Mouse (Mus musculus) hindbrain, embryonic 11.5 days (tissue): ENCODE measurements around the gene Anapc16. TPM values are rescaled to one million over a fixed set of nuclear protein-coding genes. Genes with fewer than 3 reads are reported as not detected.
"Not testable (repeated sequence)": the region's sequence is repeated elsewhere in the genome, so short reads cannot be mapped to it uniquely, and the experiment has no call there.

ENCODE experiments used
- ATAC-seq: fragments of 200-750 bp; cut with Nextera tagmentation; 2 replicates; pipeline ENCODE4 v1.8.0; 2017; ENCODE audit warnings: mild to moderate bottlenecking, moderate TSS enrichment, moderate library complexity; ENCODE audit not compliant: low FRiP score
- DNase-seq: peaks from one replicate; pipeline ENCODE4 v3.0.0-alpha.2; 2015; ENCODE audit warnings: low spot score
- H3K27ac ChIP-seq: fragments of 300-500 bp; sonication (generic); 2 replicates; pipeline ENCODE4 v1.5.1; 2014; ENCODE audit warnings: mild to moderate bottlenecking, low read depth, low read length
- H3K27me3 ChIP-seq: fragments of 300-500 bp; sonication (generic); 2 replicates; pipeline ENCODE4 v1.6.1; 2014; ENCODE audit warnings: mild to moderate bottlenecking, low read length, moderate library complexity, mixed read lengths; ENCODE audit not compliant: control insufficient read depth, insufficient read depth
- H3K36me3 ChIP-seq: fragments of 300-500 bp; sonication (generic); 2 replicates; pipeline ENCODE4 v1.6.1; 2014; ENCODE audit warnings: mild to moderate bottlenecking, low read length, moderate library complexity, mixed read lengths; ENCODE audit not compliant: control insufficient read depth, insufficient read depth
- H3K4me1 ChIP-seq: fragments of 300-500 bp; sonication (generic); replicated peaks from 2 replicates; pipeline ENCODE4 v1.6.1; 2014; ENCODE audit warnings: low read length, mixed read lengths; ENCODE audit not compliant: control insufficient read depth, insufficient read depth
- H3K4me2 ChIP-seq: fragments of 300-500 bp; sonication (generic); replicated peaks from 2 replicates; pipeline ENCODE4 v1.6.1; 2014; ENCODE audit warnings: mild to moderate bottlenecking, low read depth, low read length
- H3K4me3 ChIP-seq: fragments of 300-500 bp; sonication (generic); 2 replicates; pipeline ENCODE4 v1.5.1; 2014; ENCODE audit warnings: low read depth, low read length
- H3K9ac ChIP-seq: fragments of 300-500 bp; sonication (generic); 2 replicates; pipeline ENCODE4 v1.6.1; 2014; ENCODE audit warnings: low read depth, low read length
- H3K9me3 ChIP-seq: fragments of 300-500 bp; sonication (generic); 2 replicates; pipeline ENCODE4 v1.6.1; 2016; ENCODE audit warnings: low read length; ENCODE audit not compliant: control insufficient read depth
- WGBS: fragments of 180-500 bp; shearing (Covaris S2); extraction: QIAGEN DNeasy Blood & Tissue Kit; methylation state at CpG from one replicate; pipeline ENCODE4 v1.1.7; 2014; 5-methylcytosine and 5-hydroxymethylcytosine counted together
- polyA plus RNA-seq: library from polyadenylated mRNA; unstranded; fragments of >200 nt; fragmentation: Nextera tagmentation; extraction: Ambion mirVana; gene quantifications from 2 replicates; pipeline ENCODE4 v1.2.1, GENCODE M21; 2014

Anapc16 gene
- polyA plus RNA-seq, 1 experiment from 2014 or later, result 115 TPM

- H3K9me3 ChIP-seq, result no peaks in the 10 kb centered on the region
- 97% methylated on average over 3 of the region's 3 CpGs for WGBS
- H3K27ac ChIP-seq, result no peak overlapping the region
- H3K4me3 ChIP-seq, result no peak overlapping the region
- no peaks in the 10 kb centered on the region for H3K27me3 ChIP-seq
- H3K4me2 ChIP-seq, result no peak overlapping the region
- DNase-seq (no peak), ATAC-seq (no peak)
- H3K4me1 ChIP-seq, result no peaks in the 10 kb centered on the region
- H3K36me3 ChIP-seq, result no peaks in the 10 kb centered on the region
- no peak overlapping the region for H3K9ac ChIP-seq
These were observed 6.2 kb upstream of the Anapc16 start for GRCm38 (mm10) chr10:60009115-60009514.

GRCm38 (mm10) chr10:60005264-60005663 lies 2.3 kb upstream of the Anapc16 start:
- H3K27me3 ChIP-seq, result no peaks in the 10 kb centered on the region
- no peaks in the 10 kb centered on the region for H3K9me3 ChIP-seq
- H3K9ac ChIP-seq, result no peak overlapping the region
- WGBS, result 61% methylated on average over 2 of the region's 2 CpGs
- no peak overlapping the region for H3K4me3 ChIP-seq
- 0 out of 2 replicates have a peak, but pooled peaks cover 4% of the 10 kb centered on the region for H3K4me1 ChIP-seq
- H3K27ac ChIP-seq, result no peak overlapping the region
- no peak overlapping the region for H3K4me2 ChIP-seq
- ATAC-seq (no peak), DNase-seq (peak; percentile 27)
- no peaks in the 10 kb centered on the region for H3K36me3 ChIP-seq

DNA sequence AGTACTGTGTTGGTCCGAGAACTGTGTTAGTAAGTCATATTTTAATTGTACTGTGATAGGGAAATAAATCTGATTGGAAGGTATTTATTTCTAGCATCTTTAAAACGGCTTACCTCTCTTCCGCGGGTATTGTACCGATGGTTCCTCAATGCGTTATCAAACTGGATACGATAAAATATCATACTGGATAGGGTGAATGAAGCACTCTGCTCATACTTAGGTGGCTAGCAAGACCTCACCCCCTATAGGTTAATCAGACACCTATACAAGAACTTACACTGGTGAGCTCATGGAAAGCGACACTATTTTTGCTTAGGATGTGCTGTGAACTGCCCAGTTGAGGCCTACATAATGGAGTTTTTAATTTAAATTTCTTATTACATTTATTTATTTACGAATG lies 912 bp upstream of the Anapc16 start:
- WGBS, result 77% methylated on average over 9 of the region's 9 CpGs
- ATAC-seq (no peak), DNase-seq (peak; percentile 11)
- H3K9ac ChIP-seq, result peak overlapping the region; percentile 76
- 0 out of 2 replicates have a peak, but pooled peaks cover 4% of the 10 kb centered on the region for H3K4me1 ChIP-seq
- H3K27ac ChIP-seq, result peak overlapping the region; percentile 94
- H3K4me3 ChIP-seq, result peak overlapping the region; percentile 72; the same call in 1 of the 2 replicates
- no peaks in the 10 kb centered on the region for H3K9me3 ChIP-seq
- H3K4me2 ChIP-seq, result peak overlapping the region; percentile 84
- H3K36me3 ChIP-seq, result no peaks in the 10 kb centered on the region
- no peaks in the 10 kb centered on the region for H3K27me3 ChIP-seq

DNA sequence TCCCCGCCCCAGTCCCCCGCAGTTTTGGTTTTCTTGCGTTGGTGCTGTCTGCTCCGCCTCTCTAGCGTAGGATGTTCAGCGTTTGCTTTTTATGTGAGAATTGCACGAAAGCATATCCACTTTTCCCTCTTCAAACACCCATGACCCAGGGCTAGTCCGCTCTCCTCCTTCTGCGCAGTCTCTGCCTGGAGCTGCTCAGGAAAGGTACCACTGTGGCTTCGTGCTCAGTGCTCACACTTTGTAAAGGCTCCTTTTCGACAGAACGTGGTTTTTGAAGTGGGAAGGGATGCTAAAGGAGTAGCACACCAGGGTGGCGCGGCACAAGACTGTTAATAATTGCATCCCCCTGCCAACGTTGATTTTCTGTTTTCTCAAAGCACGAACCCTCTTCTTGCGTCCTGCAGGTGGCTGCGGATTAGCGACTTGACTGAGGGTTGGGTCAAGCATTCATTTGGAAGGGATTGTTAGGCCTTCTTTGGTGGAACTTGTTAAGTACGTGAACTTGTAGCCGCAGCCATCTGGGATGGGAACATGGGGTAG lies 348 bp upstream of the Anapc16 start:
- Histone ChIP-seq H3K9me3 (no peaks in the 10 kb centered on the region), H3K27me3 (no peaks in the 10 kb centered on the region), H3K4me3 (peak overlapping the region; percentile 72), H3K36me3 (no peaks in the 10 kb centered on the region), H3K4me2 (peak overlapping the region; percentile 84), H3K9ac (peak overlapping the region; percentile 76), H3K4me1 (0 out of 2 replicates have a peak, but pooled peaks cover 4% of the 10 kb centered on the region), H3K27ac (peak overlapping the region; percentile 94)
- ATAC-seq, result no peak; the same call in 1 of the 2 replicates
- no peak for DNase-seq
- 2% methylated on average over 21 of the region's 21 CpGs for WGBS

DNA sequence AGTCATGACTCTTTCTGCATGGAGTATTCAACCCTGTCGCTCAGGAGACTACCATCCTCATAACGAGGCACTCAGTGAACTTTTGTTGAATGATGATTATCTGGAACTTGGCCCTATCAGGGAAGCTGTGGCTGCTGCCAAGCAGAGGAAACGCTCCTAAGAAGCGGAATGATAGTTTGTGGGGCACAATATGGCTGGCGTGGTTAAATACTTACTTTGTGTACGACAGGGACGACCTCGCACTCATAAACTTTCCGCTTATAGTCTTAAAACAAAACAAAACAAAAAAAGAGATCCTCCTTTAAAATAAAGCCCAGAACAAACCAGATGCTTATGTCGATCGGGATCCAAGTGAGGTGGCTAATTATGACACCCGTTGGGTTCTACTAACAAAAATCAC lies 732 bp downstream of the Anapc16 start:
- peak overlapping the region; percentile 84 for H3K4me2 ChIP-seq
- peak overlapping the region; percentile 76 for H3K9ac ChIP-seq
- 7% methylated on average over 12 of the region's 12 CpGs for WGBS
- 0 out of 2 replicates have a peak, but pooled peaks cover 4% of the 10 kb centered on the region for H3K4me1 ChIP-seq
- peak overlapping the region; percentile 94 for H3K27ac ChIP-seq
- no peaks in the 10 kb centered on the region for H3K36me3 ChIP-seq
- no peak for ATAC-seq
- H3K4me3 ChIP-seq, result peak overlapping the region; percentile 72
- no peaks in the 10 kb centered on the region for H3K9me3 ChIP-seq
- DNase-seq, result no peak
- no peaks in the 10 kb centered on the region for H3K27me3 ChIP-seq

DNA sequence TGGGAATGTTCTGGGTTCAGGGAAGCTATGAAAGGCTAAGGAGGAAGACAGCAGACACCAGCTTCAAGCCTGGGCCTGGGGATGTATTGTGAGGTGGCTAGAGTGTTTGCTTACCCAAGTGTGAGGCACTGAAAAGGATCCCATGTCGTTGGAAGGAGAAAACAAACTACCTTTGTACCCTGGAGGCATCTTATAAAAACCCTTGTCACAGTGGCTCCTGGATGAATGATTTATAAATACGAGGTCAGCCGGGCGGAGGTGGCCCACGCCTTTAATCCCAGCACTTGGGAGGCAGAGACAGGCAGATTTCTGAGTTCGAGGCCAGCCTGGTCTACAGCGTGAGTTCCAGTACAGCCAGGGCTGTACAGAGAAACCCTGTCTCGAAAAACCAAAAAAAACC lies 1.3 kb downstream of the Anapc16 start:
- not testable (repeated sequence) for H3K27me3 ChIP-seq, ATAC-seq, H3K27ac ChIP-seq, H3K9me3 ChIP-seq, DNase-seq, H3K36me3 ChIP-seq, H3K4me1 ChIP-seq, H3K9ac ChIP-seq
- peak overlapping the region; percentile 72 for H3K4me3 ChIP-seq
- 84% methylated on average over 8 of the region's 8 CpGs for WGBS
- peak overlapping the region; percentile 84; the same call in 1 of the 2 replicates for H3K4me2 ChIP-seq

DNA sequence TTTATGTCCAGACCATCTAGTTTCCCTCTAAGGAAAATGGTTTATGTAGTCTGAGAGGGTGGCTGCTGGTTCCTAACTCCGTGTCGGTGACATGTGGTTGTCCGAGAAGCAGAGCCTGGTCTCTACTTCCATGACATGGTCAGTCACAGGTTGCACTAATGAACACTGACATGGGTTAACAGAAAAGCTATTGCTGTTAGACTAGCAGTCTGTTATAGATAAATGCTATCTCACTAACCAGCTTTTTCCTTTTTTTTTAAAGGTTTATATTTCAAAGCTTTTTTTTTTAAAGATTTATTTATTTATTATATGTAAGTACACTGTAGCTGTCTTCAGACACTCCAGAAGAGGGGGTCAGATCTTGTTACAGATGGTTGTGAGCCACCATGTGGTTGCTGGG lies 3.9 kb downstream of the Anapc16 start:
- Histone ChIP-seq H3K27me3 (no peaks in the 10 kb centered on the region), H3K9me3 (no peaks in the 10 kb centered on the region), H3K27ac (no peak overlapping the region), H3K36me3 (peaks cover 5% of the 10 kb centered on the region), H3K9ac (no peak overlapping the region), H3K4me2 (no peak overlapping the region), H3K4me1 (0 out of 2 replicates have a peak, but pooled peaks cover 4% of the 10 kb centered on the region), H3K4me3 (no peak overlapping the region)
- no peak for ATAC-seq
- 93% methylated on average over 3 of the region's 3 CpGs for WGBS
- DNase-seq, result no peak

GRCm38 (mm10) chr10:59997591-59997990 lies 5.3 kb downstream of the Anapc16 start:
- no peak overlapping the region for H3K9ac ChIP-seq
- 25% methylated on average over 7 of the region's 7 CpGs for WGBS
- H3K36me3 ChIP-seq, result peaks cover 5% of the 10 kb centered on the region
- ATAC-seq (no peak), DNase-seq (peak; percentile 82)
- 0 out of 2 replicates have a peak, but pooled peaks cover 2% of the 10 kb centered on the region for H3K4me1 ChIP-seq
- H3K27me3 ChIP-seq, result no peaks in the 10 kb centered on the region
- no peak overlapping the region for H3K27ac ChIP-seq
- no peak overlapping the region for H3K4me2 ChIP-seq
- no peaks in the 10 kb centered on the region for H3K9me3 ChIP-seq
- H3K4me3 ChIP-seq, result no peak overlapping the region

- ATAC-seq (no peak), DNase-seq (no peak)
- no peaks in the 10 kb centered on the region for H3K27me3 ChIP-seq
- H3K9me3 ChIP-seq, result no peaks in the 10 kb centered on the region
- H3K4me2 ChIP-seq, result no peak overlapping the region
- H3K9ac ChIP-seq, result no peak overlapping the region
- peaks cover 5% of the 10 kb centered on the region for H3K36me3 ChIP-seq
- WGBS, result 96% methylated on average over 6 of the region's 6 CpGs
- no peaks in the 10 kb centered on the region for H3K4me1 ChIP-seq
- H3K27ac ChIP-seq, result no peak overlapping the region
- H3K4me3 ChIP-seq, result no peak overlapping the region
These were observed 7.0 kb downstream of the Anapc16 start for GRCm38 (mm10) chr10:59995889-59996288.
